ENCODE assay signal across 10 mouse cellular contexts in the genomic region with DNA sequence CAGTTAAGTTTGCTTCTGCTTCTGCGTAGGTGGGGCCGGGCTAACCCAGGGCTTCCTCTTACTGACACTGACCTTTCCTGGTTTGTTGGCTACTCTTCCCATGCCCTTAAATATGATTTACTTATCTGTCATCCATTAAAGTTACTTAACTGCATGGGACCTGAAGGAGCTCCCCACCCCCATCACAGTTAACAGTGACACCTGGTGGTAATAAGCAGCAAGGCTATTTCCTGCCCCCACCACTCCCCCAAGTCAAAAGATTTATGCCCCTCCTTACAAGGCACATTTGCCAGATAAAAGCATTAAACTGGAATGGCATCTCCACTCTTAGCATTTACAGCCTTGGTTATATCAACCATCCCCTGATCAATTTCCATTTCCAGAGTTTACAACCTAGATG. TPM values are rescaled to one million over a fixed set of nuclear protein-coding genes. Genes with fewer than 3 reads are reported as not detected.
A peak's percentile ranks its signal among the peaks of the same experiment; 100 is the strongest.
DNase-seq lines count a peak whose midpoint lies in the region; ATAC-seq lines count a peak whose summit lies in the region.
"Had no signal": no experiment of that assay in that cellular context is flagged by ENCODE, and none has a peak within 500 bp of the region (broad histone marks: within the 10 kb centered on the region; RNA-seq: fewer than 3 reads in every experiment).

No protein-coding gene starts in this region.

- H3K27me3 ChIP-seq in hindbrain, embryonic 11.5 days (ENCODE audit: control insufficient read depth, insufficient read depth, low read length) = no peaks in the 10 kb centered on the region
- no peaks in the 10 kb centered on the region for H3K27me3 ChIP-seq in hindbrain, embryonic 14.5 days (ENCODE audit: control insufficient read depth, insufficient read depth, low read length)
- no peaks in the 10 kb centered on the region for H3K27me3 ChIP-seq in hindbrain, embryonic 10.5 days (ENCODE audit: insufficient read depth, poor library complexity, severe bottlenecking)

- peak; percentile 39 for DNase-seq in hindbrain, embryonic 11.5 days (ENCODE audit: low spot score)
- no peak for DNase-seq in hindbrain, embryonic 14.5 days (ENCODE audit: low spot score)
- peak; percentile 10 for DNase-seq in thymus, postnatal 4 days
- DNase-seq in thymus, postnatal 14 days = no peak
- DNase-seq in ovary, postnatal 36 days (ENCODE audit: low spot score) = no peak
- DNase-seq in hindbrain, embryonic 10.5 days (ENCODE audit: low spot score) = no peak
- DNase-seq: gastrocnemius, postnatal 25 days; layer of hippocampus, postnatal 36 days had no signal

- no peak for ATAC-seq in hindbrain, embryonic 11.5 days (ENCODE audit: low FRiP score)
- no peak for ATAC-seq in hindbrain, embryonic 14.5 days (ENCODE audit: low FRiP score)
- ATAC-seq in granulocyte monocyte progenitor cell, adult 5-6 weeks (replicated peaks; ENCODE audit: poor library complexity, severe bottlenecking) = 0 out of 2 replicates have a peak, but pooled peaks have one; percentile 11
- ATAC-seq in megakaryocyte, adult 5-6 weeks (ENCODE audit: poor library complexity, severe bottlenecking) = no peak; the same call in 1 of the 2 replicates

- H3K9me3 ChIP-seq in hindbrain, embryonic 11.5 days (ENCODE audit: control insufficient read depth, low read length) = no peaks in the 10 kb centered on the region
- H3K9me3 ChIP-seq in hindbrain, embryonic 14.5 days (ENCODE audit: control insufficient read depth, low read length) = no peaks in the 10 kb centered on the region
- no peaks in the 10 kb centered on the region for H3K9me3 ChIP-seq in hindbrain, embryonic 10.5 days

- no peak overlapping the region for H3K27ac ChIP-seq in hindbrain, embryonic 11.5 days (ENCODE audit: low read depth, low read length)
- no peak overlapping the region for H3K27ac ChIP-seq in hindbrain, embryonic 14.5 days
- H3K27ac ChIP-seq in hindbrain, embryonic 10.5 days = no peak overlapping the region

- no peak overlapping the region for H3K4me2 ChIP-seq in hindbrain, embryonic 11.5 days (replicated peaks; ENCODE audit: low read depth, low read length)
- H3K4me2 ChIP-seq in hindbrain, embryonic 14.5 days (replicated peaks) = no peak overlapping the region

- H3K4me1 ChIP-seq in hindbrain, embryonic 11.5 days (replicated peaks; ENCODE audit: control insufficient read depth, insufficient read depth, low read length) = peaks cover 2% of the 10 kb centered on the region; the same call in 1 of the 2 replicates
- peaks cover 27% of the 10 kb centered on the region for H3K4me1 ChIP-seq in hindbrain, embryonic 14.5 days (replicated peaks; ENCODE audit: control insufficient read depth, insufficient read depth, low read length)
- peaks cover 16% of the 10 kb centered on the region for H3K4me1 ChIP-seq in hindbrain, embryonic 10.5 days (replicated peaks)

- 0 out of 2 replicates have a peak, but pooled peaks cover 3% of the 10 kb centered on the region for H3K36me3 ChIP-seq in hindbrain, embryonic 11.5 days (ENCODE audit: control insufficient read depth, insufficient read depth, low read length)
- H3K36me3 ChIP-seq in hindbrain, embryonic 14.5 days (replicated peaks; ENCODE audit: control insufficient read depth, insufficient read depth) = peaks cover 19% of the 10 kb centered on the region
- peaks cover 73% of the 10 kb centered on the region for H3K36me3 ChIP-seq in hindbrain, embryonic 10.5 days

- no peak overlapping the region for H3K9ac ChIP-seq in hindbrain, embryonic 11.5 days (ENCODE audit: low read depth, low read length)
- H3K9ac ChIP-seq in hindbrain, embryonic 14.5 days = no peak overlapping the region

- WGBS in hindbrain, embryonic 11.5 days = 78% methylated on average over 2 of the region's 2 CpGs
- WGBS in hindbrain, embryonic 14.5 days = 88% methylated on average over 2 of the region's 2 CpGs
- WGBS in hindbrain, embryonic 10.5 days = 85% methylated on average over 2 of the region's 2 CpGs

- no peak overlapping the region for H3K4me3 ChIP-seq in hindbrain, embryonic 11.5 days (ENCODE audit: low read depth, low read length)
- no peak overlapping the region for H3K4me3 ChIP-seq in hindbrain, embryonic 14.5 days (replicated peaks; ENCODE audit: low read length)
- H3K4me3 ChIP-seq in hindbrain, embryonic 10.5 days = no peak overlapping the region

RNA-seq across cellular contexts. Expression of gene Tti1, which starts 38.3 kb away (rescaled TPM):
- polyA plus RNA-seq in hindbrain, embryonic 11.5 days (2014; fragmentation: Nextera tagmentation; extraction: Ambion mirVana) = 21.9 and 22.7 TPM in 2 replicates
- polyA plus RNA-seq in hindbrain, embryonic 14.5 days (2014; fragmentation: Nextera tagmentation; extraction: Ambion mirVana) = 15.6 and 17.3 TPM in 2 replicates
- 29.5 and 38.7 TPM in 2 replicates for total RNA-seq in granulocyte monocyte progenitor cell, adult 5-6 weeks (2014; fragmentation: Nextera tagmentation)
- 25.3 and 27.0 TPM in 2 replicates for total RNA-seq in granulocyte monocyte progenitor cell, adult 5-6 weeks (2017)
- 11.7 and 22.2 TPM in 2 replicates for total RNA-seq in megakaryocyte, adult 5-6 weeks (2015)
- 18.7 and 19.7 TPM in 2 replicates for total RNA-seq in megakaryocyte, adult 5-6 weeks (2017)
- polyA plus RNA-seq in hindbrain, embryonic 10.5 days (2016; fragmentation: Nextera tagmentation; extraction: Ambion mirVana) = 36.5 and 39.7 TPM in 2 replicates

RNA-seq across cellular contexts. Expression of gene Rprd1b, which starts 38.4 kb away (rescaled TPM):
- polyA plus RNA-seq in hindbrain, embryonic 11.5 days (2014; fragmentation: Nextera tagmentation; extraction: Ambion mirVana) = 56.2 and 67.4 TPM in 2 replicates
- polyA plus RNA-seq in hindbrain, embryonic 14.5 days (2014; fragmentation: Nextera tagmentation; extraction: Ambion mirVana) = 30.8 and 34.9 TPM in 2 replicates
- total RNA-seq in granulocyte monocyte progenitor cell, adult 5-6 weeks (2014; fragmentation: Nextera tagmentation) = 28.0 and 29.5 TPM in 2 replicates
- 18.1 and 32.2 TPM in 2 replicates for total RNA-seq in granulocyte monocyte progenitor cell, adult 5-6 weeks (2017)
- 26.7 and 26.9 TPM in 2 replicates for total RNA-seq in megakaryocyte, adult 5-6 weeks (2015)
- 17.0 and 21.7 TPM in 2 replicates for total RNA-seq in megakaryocyte, adult 5-6 weeks (2017)
- polyA plus RNA-seq in hindbrain, embryonic 10.5 days (2016; fragmentation: Nextera tagmentation; extraction: Ambion mirVana) = 55.7 and 56.8 TPM in 2 replicates

Comparison
In these comparisons a context has a peak if more than half of its experiments do, and no peak if none do; other contexts are left out.
1. DNase-seq: peak in hindbrain, embryonic 11.5 days (single experiment) and thymus, postnatal 4 days (single experiment); none in hindbrain, embryonic 14.5 days (single experiment), thymus, postnatal 14 days (single experiment), ovary, postnatal 36 days (single experiment) and hindbrain, embryonic 10.5 days (single experiment).